Mouse (Mus musculus): ENCODE data around the gene Hyal3.

DNA sequence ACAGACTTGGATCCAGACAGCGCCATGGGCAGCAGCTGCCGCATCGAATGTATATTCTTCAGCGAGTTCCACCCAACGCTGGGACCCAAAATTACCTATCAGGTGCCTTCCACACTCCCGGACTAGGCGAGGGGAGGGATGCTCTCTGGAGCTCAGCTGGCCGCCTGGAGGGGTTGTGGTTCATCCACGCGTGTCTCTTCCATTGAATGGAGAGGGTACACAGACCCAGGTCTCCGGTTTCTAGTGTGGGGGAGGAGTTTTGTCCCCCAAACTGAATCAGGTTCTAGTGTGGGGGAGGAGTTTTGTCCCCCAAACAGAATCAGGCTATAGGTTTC lies 38.3 kb upstream of the Hyal3 start:
- TF ChIP-seq CTCF (IDR thresholded peaks at IDR 0.05) (no peak), EP300 (IDR thresholded peaks at IDR 0.05) (no peak)

Data from lung, postnatal 0 days (tissue).